Mouse (Mus musculus) kidney, adult 2 months (tissue): ENCODE measurements around the gene Jakmip3.

Experiments used
- CTCF ChIP-seq: fragments of 200-500 bp; conservative IDR thresholded peaks from 2 replicates; pipeline ENCODE4 v1.5.1; 2011; ENCODE audit warnings: low read depth, mild to moderate bottlenecking, control low read depth, low read length, moderate library complexity, mixed read lengths; ENCODE audit not compliant: insufficient read depth, insufficient read length
- POLR2A ChIP-seq: fragments of 200-500 bp; IDR thresholded peaks from one replicate; pipeline ENCODE4 v1.6.1; 2011; ENCODE audit warnings: low read depth, low read length, control low read depth

DNA sequence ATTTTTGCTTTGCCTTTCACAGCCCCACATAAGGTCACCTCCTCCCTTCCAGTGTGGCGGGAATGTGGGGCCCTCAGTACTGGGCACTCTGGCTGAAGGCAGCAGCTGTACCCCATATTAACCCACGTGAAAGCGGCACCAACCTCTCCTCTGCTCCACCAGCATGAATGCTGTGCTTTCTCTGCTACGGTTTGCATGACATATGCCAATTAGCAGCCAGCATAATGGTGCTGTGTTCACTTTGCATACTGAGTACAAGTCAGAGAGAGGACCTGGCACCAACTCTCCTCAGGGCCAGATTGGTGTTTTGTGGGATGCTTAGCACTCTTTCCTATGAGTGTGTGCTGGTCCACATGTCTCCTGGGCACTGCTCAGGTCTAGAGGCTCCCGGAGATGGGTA lies 19.2 kb downstream of the Jakmip3 start:
- TF ChIP-seq CTCF = no peak
- no peak for TF ChIP-seq POLR2A
